Mouse (Mus musculus): ENCODE measurements around the gene Tor1b. TPM values are rescaled to one million over a fixed set of nuclear protein-coding genes. Genes with fewer than 3 reads are reported as not detected.
"Not testable (repeated sequence)": the region's sequence is repeated elsewhere in the genome, so short reads cannot be mapped to it uniquely, and the experiment has no call there.

Tor1b gene
- total and polyA plus RNA-seq, 2 experiments from 2014 or later, result 18.7 to 25.4 TPM

GRCm38 (mm10) chr2:30914836-30915235 is 37.9 kb upstream of the Tor1b start:
- WGBS, result 35% methylated on average over 3 of the region's 3 CpGs
- no peak for DNase-seq (ENCODE audit: low spot score)

DNA sequence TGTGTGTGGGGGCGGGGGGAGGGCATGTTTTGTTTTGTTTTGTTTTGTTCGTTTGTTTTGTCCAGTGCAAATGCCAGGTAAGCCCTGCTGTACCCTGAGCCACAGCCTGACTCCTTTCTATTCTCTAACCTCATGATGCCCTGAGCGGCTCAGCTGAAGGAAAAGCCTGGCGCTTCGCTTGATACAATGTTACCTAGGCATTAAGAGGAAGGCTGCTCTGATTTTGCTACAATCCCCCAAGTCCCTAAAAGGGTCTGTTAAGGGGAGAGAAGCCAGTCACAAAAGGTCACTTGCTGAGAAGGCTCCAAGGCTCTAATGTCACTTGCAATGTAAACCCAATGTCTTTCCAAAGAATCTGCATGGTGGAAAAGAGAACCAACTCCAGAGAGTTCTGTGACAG is 37.4 kb upstream of the Tor1b start:
- Histone ChIP-seq H3K36me3 (ENCODE audit: insufficient read depth, low read length) (no peaks in the 10 kb centered on the region), H3K4me1 (ENCODE audit: insufficient read depth, low read length) (no peaks in the 10 kb centered on the region), H3K4me2 (ENCODE audit: low read depth, low read length) (no peak overlapping the region), H3K27me3 (ENCODE audit: insufficient read depth, low read length) (no peaks in the 10 kb centered on the region), H3K27ac (no peak overlapping the region), H3K4me3 (ENCODE audit: low read length) (no peak overlapping the region), H3K9ac (replicated peaks; ENCODE audit: low read length) (no peak overlapping the region), H3K9me3 (ENCODE audit: low read length) (no peaks in the 10 kb centered on the region)
- DNase-seq (ENCODE audit: low spot score) (no peak), ATAC-seq (no peak)
- WGBS, result 73% methylated on average over 5 of the region's 5 CpGs
- no peak for TF ChIP-seq CTCF (IDR thresholded peaks at IDR 0.05; ENCODE audit: low read depth)

More at GRCm38 (mm10) chr2:30914836-30915235, 37.9 kb upstream of the Tor1b start:
- H3K27me3 ChIP-seq (ENCODE audit: insufficient read depth, low read length), result no peaks in the 10 kb centered on the region
- ATAC-seq, result peak; percentile 78; the same call in 1 of the 2 replicates
- H3K36me3 ChIP-seq (ENCODE audit: insufficient read depth, low read length), result no peaks in the 10 kb centered on the region
- H3K9me3 ChIP-seq (ENCODE audit: low read length), result no peaks in the 10 kb centered on the region
- H3K4me2 ChIP-seq (ENCODE audit: low read depth, low read length), result no peak overlapping the region
- H3K4me3 ChIP-seq (ENCODE audit: low read length), result no peak overlapping the region
- H3K9ac ChIP-seq (replicated peaks; ENCODE audit: low read length), result no peak overlapping the region
- no peak for TF ChIP-seq CTCF (IDR thresholded peaks at IDR 0.05; ENCODE audit: low read depth)
- H3K27ac ChIP-seq, result peak overlapping the region; percentile 41; the same call in 1 of the 2 replicates
- no peaks in the 10 kb centered on the region for H3K4me1 ChIP-seq (ENCODE audit: insufficient read depth, low read length)

- H3K9ac ChIP-seq (replicated peaks; ENCODE audit: low read length); DNase-seq (ENCODE audit: low spot score); ATAC-seq; H3K4me1 ChIP-seq (ENCODE audit: insufficient read depth, low read length); H3K27ac ChIP-seq; H3K4me2 ChIP-seq (ENCODE audit: low read depth, low read length); H3K4me3 ChIP-seq (ENCODE audit: low read length); H3K9me3 ChIP-seq (ENCODE audit: low read length); H3K36me3 ChIP-seq (ENCODE audit: insufficient read depth, low read length); H3K27me3 ChIP-seq (ENCODE audit: insufficient read depth, low read length): not testable (repeated sequence)
- WGBS, result 64% methylated on average over 6 of the region's 6 CpGs
Measured at GRCm38 (mm10) chr2:30915933-30916332, 36.8 kb upstream of the Tor1b start.

GRCm38 (mm10) chr2:30917649-30918048 is 35.1 kb upstream of the Tor1b start:
- no peak for ATAC-seq

DNA sequence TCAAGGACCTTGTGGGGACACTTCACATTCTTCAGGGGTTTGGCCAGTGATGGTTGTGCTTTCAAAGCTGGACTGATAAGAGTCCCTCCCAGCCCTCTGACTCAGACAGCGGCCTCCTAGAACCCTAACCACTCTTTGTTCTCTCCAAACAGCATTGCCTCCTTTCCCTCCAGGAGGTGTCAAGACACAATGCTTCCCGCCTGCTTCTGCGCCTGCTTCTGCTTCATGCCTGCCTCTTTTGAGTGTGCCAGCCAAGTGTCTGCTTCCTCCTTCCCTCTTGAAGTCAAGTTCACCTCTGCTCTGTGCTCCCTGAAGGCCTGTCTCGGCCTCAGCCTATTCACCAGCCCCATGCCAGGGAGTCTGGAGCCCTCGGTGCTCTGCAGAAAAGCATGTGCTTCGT is 34.6 kb upstream of the Tor1b start:
- Histone ChIP-seq H3K27me3 (ENCODE audit: insufficient read depth, low read length) (no peaks in the 10 kb centered on the region), H3K9me3 (ENCODE audit: low read length) (no peaks in the 10 kb centered on the region), H3K36me3 (ENCODE audit: insufficient read depth, low read length) (no peaks in the 10 kb centered on the region), H3K4me3 (ENCODE audit: low read length) (no peak overlapping the region), H3K4me1 (ENCODE audit: insufficient read depth, low read length) (no peaks in the 10 kb centered on the region), H3K27ac (no peak overlapping the region), H3K9ac (replicated peaks; ENCODE audit: low read length) (no peak overlapping the region), H3K4me2 (ENCODE audit: low read depth, low read length) (no peak overlapping the region)
- DNase-seq (ENCODE audit: low spot score) (no peak), ATAC-seq (no peak)
- 45% methylated on average over 6 of the region's 6 CpGs for WGBS
- TF ChIP-seq CTCF (IDR thresholded peaks at IDR 0.05; ENCODE audit: low read depth), result no peak

More at GRCm38 (mm10) chr2:30917649-30918048, 35.1 kb upstream of the Tor1b start:
- no peaks in the 10 kb centered on the region for H3K9me3 ChIP-seq (ENCODE audit: low read length)
- no peaks in the 10 kb centered on the region for H3K36me3 ChIP-seq (ENCODE audit: insufficient read depth, low read length)
- DNase-seq (ENCODE audit: low spot score), result no peak
- H3K4me2 ChIP-seq (ENCODE audit: low read depth, low read length), result no peak overlapping the region
- no peak overlapping the region for H3K27ac ChIP-seq
- no peaks in the 10 kb centered on the region for H3K4me1 ChIP-seq (ENCODE audit: insufficient read depth, low read length)
- H3K9ac ChIP-seq (replicated peaks; ENCODE audit: low read length), result no peak overlapping the region
- no peak for TF ChIP-seq CTCF (IDR thresholded peaks at IDR 0.05; ENCODE audit: low read depth)
- H3K4me3 ChIP-seq (ENCODE audit: low read length), result no peak overlapping the region
- no peaks in the 10 kb centered on the region for H3K27me3 ChIP-seq (ENCODE audit: insufficient read depth, low read length)
- 84% methylated on average over 7 of the region's 7 CpGs for WGBS

DNA sequence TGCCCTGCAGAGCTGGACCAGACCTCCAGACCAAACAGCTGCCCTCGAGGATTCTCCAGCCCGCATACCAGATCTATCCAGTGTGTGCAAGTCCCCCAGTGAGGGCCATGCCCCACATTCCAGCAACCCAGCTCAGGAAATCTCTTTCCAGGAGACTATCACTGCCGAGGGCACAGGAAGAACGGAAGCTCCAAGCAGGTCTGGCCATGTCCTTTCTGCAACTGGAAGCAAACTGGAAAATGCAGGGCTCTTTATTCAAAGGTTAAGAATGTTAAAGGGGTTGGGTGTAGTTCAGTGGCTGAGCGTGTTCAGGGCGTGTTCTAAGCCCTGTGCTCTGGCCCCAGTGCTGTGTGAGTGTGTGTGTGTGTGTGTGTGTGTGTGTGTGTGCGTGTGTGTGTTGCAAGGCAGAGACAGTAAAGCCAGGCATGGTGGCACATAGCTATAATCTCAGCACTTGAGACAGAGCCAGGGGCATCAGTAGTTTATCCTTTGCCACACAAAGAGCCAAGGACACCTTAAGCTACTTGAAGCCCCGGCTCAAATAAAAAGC is 33.9 kb upstream of the Tor1b start:
- no peaks in the 10 kb centered on the region for H3K27me3 ChIP-seq (ENCODE audit: insufficient read depth, low read length)
- WGBS, result 61% methylated on average over 8 of the region's 8 CpGs
- no peak for TF ChIP-seq CTCF (IDR thresholded peaks at IDR 0.05; ENCODE audit: low read depth)
- H3K27ac ChIP-seq, result no peak overlapping the region
- H3K4me1 ChIP-seq (ENCODE audit: insufficient read depth, low read length), result no peaks in the 10 kb centered on the region
- DNase-seq (ENCODE audit: low spot score) (no peak), ATAC-seq (no peak)
- H3K4me3 ChIP-seq (ENCODE audit: low read length), result no peak overlapping the region
- no peak overlapping the region for H3K9ac ChIP-seq (replicated peaks; ENCODE audit: low read length)
- no peaks in the 10 kb centered on the region for H3K9me3 ChIP-seq (ENCODE audit: low read length)
- H3K36me3 ChIP-seq (ENCODE audit: insufficient read depth, low read length), result no peaks in the 10 kb centered on the region
- H3K4me2 ChIP-seq (ENCODE audit: low read depth, low read length), result no peak overlapping the region

- Histone ChIP-seq H3K4me1 (ENCODE audit: insufficient read depth, low read length) (no peaks in the 10 kb centered on the region), H3K4me3 (ENCODE audit: low read length) (no peak overlapping the region), H3K9me3 (ENCODE audit: low read length) (no peaks in the 10 kb centered on the region), H3K27me3 (ENCODE audit: insufficient read depth, low read length) (no peaks in the 10 kb centered on the region), H3K27ac (no peak overlapping the region), H3K4me2 (ENCODE audit: low read depth, low read length) (no peak overlapping the region), H3K9ac (replicated peaks; ENCODE audit: low read length) (no peak overlapping the region), H3K36me3 (ENCODE audit: insufficient read depth, low read length) (no peaks in the 10 kb centered on the region)
- ATAC-seq, result no peak
- TF ChIP-seq CTCF (IDR thresholded peaks at IDR 0.05; ENCODE audit: low read depth), result no peak
- no peak for DNase-seq (ENCODE audit: low spot score)
- 76% methylated on average over 7 of the region's 7 CpGs for WGBS
Measured at GRCm38 (mm10) chr2:30920216-30920615, 32.5 kb upstream of the Tor1b start.
